Mouse (Mus musculus): ENCODE data around the gene Nepro. TPM values are rescaled to one million over a fixed set of nuclear protein-coding genes. Genes with fewer than 3 reads are reported as not detected.

The Nepro gene
- total RNA-seq (2015; ENCODE audit: low replicate concordance) (0.96 and 1.7 TPM in 2 replicates), total RNA-seq (2017; ENCODE audit: low replicate concordance) (2.4 and 4.6 TPM in 2 replicates)

DNA sequence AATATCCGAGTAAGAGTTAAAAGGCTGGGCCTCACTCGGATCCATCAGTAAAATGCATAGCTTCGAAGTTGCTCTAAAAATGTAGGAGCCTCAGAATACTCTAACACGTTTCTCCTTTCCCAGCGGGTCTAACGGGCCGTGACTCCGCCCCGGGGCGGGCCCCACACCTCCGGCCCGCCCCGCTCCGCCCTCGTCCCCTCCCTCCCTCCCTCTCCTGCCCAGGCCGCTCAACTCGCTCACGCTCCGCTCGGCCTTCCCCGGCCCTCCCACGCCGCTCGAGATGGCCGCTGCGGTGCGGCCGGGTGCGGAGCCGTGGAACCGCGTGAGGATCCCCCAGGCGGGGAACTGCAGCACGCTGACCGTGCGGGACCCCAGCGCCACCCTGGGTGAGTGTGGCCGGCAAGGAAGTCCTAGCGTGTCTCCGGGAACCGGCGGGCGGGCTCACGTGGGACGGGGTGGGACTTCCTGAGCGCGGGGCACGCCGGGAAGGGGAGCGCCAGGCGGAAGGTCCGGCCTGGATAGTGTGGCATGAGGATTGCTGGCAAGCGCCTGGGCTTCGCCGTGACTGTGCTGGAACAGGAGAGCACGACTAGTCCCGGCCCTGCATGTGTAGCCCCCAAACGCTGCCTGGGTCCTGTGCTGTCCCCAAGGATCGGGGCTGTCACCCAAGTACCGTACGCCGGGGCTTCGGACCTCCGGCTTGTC lies at the start of gene Nepro:
TSS of gene Nepro (plus strand) at position 219 of the 705 bp plus-strand sequence.
- ATAC-seq (replicated peaks; ENCODE audit: low FRiP score, poor library complexity, severe bottlenecking), result peak; percentile 95

DNA sequence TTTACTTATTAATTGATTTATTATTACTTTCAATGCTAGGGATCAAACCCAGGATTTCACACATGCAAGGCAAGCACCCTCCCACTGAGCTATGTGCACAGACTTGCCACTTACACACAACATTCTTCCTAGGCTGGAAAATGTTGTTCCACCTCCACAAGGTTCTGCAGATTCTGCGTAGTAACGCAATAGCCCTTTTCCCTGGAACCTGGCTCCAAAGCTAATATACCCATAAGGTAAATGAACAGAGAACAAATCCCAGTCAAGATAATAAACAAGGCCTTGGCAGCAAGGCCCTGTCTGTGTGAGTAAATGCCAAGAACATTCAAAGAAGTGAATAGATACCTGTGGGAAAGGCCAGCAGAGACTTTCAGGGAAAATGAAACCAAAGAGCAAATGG lies 47.7 kb upstream of the Nepro start:
- ATAC-seq (replicated peaks; ENCODE audit: low FRiP score, poor library complexity, severe bottlenecking), result no peak

DNA sequence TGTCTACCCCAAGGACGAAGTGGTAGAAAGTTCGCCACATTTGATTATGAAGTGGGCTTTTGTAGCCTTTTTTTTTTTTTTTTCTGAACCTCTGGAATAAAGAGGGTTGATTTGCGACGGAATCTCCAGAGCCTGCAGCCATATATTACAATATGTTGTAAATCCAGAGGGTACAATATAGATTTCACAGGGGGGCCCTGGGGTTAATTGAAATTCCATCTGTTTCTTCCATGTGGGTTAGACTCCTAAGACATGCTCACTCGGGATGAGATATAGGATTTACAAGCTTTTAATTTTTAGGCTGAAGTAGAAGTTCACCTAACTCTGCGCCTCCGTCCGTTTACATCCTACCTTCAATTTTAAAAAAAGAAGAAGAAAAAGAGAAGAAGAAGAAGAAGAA lies 45.0 kb upstream of the Nepro start:
- ATAC-seq (replicated peaks; ENCODE audit: low FRiP score, poor library complexity, severe bottlenecking), result no peak

DNA sequence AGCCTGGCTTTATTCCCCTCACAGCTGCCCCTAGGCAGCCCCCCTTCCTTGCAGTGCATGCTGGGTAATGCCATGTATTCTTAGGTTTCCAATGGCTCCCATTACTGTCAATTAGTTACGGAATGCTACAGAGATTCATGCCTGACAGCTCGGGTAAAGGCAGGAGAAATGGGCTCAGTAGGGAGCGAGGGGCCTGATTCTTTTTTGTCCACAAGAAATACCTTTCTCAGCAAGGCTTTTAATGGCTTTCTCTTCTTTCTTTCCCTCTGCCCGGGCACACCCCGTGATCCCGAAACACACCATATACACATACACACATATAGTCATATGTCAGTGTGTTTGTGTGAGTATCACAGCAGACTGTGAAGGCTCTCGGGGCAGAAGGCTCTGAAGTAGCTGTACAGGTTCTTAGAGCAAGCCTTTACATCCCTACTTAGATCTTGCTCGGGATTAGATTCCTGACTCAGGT lies 44.6 kb upstream of the Nepro start:
- ATAC-seq (replicated peaks; ENCODE audit: low FRiP score, poor library complexity, severe bottlenecking), result no peak

DNA sequence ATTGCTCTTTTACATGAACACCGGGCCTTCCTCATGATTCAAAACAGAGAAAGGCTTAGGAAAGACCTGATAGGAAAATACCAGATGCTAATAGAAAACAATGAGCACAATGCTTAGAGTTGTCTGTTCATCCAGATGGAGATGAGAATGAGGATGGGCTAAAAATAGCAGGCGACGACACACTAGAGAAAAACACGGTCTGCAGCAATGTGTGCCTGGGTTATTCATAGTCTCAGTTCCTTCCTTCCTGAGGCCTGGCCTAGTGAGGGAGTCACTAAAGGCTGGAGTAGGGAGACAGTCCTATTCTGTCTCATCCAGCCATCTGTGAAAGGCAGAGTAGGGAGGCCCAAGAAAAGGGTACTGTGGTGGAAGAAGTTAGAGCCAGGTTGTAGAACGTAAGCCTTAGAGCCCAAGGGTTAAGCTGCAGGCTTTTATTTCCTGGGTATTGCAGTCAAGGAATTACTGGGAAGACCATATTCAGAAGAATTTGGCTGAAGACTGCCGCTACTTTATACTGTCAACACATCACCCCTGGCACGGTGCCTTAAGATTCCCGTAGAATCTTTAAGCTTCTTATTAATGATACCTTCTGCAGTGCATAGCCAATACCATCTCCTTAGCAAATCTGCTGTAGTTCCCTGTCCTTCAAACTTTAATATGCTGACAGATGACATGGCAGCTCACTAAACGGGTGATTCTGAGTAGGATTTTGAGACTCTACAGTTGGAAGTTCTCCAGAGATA lies 43.2 kb upstream of the Nepro start:
- no peak for ATAC-seq (replicated peaks; ENCODE audit: low FRiP score, poor library complexity, severe bottlenecking)

DNA sequence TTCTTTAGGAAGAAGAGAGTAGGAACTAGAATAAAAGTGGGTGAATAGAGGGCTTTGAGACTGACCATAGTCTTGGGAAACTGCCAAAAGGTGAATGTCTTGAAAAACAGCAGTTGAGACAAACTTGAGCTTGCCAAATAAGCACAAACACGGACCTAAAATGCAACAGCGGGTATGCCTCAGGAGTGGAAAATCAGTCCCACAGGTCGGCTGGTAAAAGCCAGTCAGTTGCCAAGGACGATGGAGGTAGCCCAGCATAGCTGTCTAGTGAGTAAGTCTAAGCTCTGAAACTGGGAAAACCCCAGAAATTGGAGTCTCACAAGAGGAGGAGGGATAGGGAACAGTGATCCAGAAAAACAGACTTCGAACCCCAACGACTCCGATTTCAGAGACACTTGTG lies 39.5 kb upstream of the Nepro start:
- ATAC-seq (replicated peaks; ENCODE audit: low FRiP score, poor library complexity, severe bottlenecking), result no peak

DNA sequence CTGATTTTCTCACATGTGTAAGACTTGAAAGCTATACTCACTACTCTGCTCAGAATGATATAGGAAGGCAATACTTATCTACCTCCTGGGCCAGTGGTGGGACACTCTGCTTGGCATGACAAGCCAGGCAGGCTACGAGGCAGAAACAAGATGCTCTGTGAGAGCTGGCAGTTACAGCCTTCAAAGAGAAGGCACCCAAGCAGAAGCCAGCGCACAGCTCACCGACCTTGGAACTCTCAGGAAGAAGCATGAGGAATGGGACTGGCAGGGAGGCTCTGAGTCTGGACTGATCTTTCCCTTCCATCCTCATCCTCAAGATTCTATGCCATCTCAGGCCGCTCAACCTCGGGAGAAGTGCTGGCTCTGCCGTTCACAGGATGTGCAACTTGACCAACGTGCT lies 38.7 kb upstream of the Nepro start:
- no peak for ATAC-seq (replicated peaks; ENCODE audit: low FRiP score, poor library complexity, severe bottlenecking)

DNA sequence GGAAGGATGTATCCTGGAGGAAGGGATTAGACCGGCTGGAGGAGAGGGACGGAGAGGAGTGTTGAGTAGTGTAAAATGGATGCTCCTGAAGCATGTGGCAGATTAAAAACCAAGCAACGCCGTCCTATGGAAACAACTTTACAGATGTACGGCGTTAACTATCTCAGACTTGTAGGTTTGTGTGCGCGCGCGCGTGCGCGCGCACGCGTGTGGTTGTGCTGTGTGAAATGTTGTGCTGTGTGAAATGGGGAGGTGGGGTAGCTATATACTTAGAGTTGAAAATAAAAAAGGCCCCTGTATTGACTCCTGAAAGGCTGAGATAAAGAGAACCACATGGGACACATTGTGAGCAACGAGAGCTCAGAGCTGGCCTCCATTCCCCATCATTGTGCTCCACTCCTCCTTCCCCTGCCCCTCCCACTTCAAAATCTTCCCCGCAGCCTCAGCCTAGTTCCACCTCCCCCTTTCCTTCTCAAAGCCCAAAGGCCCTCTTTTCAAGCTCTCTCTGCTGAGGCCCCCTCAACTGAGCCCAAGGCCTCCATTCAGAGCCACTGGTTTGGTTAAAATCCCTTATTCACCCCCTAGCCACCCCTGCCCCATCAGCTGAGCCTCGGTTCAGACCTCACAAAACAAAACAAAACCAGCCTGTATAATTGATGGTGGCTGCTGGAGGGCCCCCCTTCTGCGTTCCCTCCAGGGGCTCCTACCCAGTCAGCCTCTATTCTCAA lies 36.9 kb upstream of the Nepro start:
- no peak for ATAC-seq (replicated peaks; ENCODE audit: low FRiP score, poor library complexity, severe bottlenecking)

DNA sequence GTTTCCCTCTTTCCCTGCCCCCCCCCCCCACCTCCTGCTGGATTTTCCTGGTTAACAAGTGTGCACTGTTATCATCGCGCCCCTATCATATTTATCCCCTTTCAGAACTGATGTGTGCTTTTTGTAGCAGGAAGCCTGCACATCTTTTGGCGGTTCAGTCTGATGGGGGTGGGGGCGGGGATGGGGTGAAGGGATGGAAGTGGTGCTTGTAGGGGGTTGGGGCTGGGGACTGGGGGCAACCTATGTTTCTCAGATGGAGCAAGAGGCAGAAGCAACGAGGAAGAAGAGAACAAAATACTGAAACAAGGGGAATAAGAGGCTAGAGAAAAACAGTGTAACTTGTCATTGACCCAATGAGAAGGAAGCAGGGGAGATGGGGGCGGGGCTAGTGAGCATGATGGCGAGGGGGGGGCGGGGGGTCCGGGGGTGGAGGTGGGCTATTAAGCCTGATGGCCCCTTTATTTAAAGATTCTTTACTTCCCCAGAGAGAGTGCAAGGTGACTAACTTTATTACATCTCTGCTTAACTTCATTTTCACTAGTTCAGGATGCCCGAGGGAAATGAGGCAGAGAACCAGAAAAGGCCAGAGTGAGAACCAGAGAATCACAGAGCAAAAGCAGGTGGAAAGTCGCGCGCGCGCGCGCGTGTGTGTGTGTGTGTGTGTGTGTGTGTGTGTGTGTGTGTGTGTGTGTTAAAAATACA lies 36.2 kb upstream of the Nepro start:
- no peak for ATAC-seq (replicated peaks; ENCODE audit: low FRiP score, poor library complexity, severe bottlenecking)

DNA sequence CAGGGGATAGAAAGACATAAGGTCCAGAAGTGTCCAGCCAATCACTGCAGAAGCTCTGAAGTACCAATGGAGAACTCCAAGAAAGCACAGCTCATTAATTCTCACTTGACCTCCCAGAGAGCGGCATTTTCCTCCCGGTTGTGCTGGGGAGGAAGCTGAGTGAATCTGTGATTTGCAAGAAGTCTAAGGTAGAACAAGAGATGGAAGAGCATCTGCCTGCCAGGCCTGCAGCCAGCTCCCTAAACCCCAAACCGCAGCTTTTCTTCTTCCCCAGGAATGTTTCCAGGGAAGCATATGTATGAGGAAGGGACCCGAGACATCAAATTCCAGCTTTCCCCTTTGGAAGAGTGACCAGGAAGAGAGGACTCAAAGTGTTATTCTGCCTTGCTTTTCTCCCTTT lies 35.6 kb upstream of the Nepro start:
- ATAC-seq (replicated peaks; ENCODE audit: low FRiP score, poor library complexity, severe bottlenecking), result no peak

DNA sequence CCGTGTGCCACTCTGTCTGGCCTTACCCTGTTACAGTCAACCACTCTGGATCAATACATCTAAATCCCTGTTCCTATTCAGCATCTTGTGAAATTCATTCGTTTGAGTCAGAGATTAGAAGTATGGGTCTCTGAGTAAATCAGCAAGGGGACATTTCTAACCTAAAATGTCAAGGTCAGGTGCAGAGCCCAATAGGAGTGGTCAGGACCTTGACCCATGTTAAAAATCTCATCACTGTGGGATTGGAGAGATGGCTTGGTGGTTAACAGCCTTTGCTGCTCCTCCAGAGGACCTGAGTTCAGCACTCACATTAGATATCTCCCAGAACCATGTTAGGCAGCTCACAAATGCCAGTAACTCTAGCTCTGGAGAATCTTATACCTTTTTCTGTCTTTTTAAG lies 33.6 kb upstream of the Nepro start:
- no peak for ATAC-seq (replicated peaks; ENCODE audit: low FRiP score, poor library complexity, severe bottlenecking)

DNA sequence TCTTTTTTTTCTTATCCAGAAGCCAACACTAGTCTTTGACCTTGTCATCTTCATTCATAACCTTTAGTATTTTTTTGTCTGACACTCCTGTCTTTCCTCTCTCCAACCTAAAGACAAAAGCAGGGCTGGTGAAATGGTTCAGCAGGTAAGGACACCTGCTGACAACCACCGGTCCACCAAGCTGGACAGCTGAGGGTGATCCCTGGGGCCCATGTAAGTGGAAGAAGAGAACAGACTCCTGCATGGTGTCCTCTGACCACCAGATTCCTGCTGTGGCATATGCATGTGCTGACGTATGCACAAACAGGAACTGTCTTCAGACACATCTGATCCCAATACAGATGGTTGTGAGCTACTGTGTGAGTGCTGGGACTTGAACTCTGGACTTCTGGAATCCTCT lies 33.0 kb upstream of the Nepro start:
- no peak for ATAC-seq (replicated peaks; ENCODE audit: low FRiP score, poor library complexity, severe bottlenecking)

DNA sequence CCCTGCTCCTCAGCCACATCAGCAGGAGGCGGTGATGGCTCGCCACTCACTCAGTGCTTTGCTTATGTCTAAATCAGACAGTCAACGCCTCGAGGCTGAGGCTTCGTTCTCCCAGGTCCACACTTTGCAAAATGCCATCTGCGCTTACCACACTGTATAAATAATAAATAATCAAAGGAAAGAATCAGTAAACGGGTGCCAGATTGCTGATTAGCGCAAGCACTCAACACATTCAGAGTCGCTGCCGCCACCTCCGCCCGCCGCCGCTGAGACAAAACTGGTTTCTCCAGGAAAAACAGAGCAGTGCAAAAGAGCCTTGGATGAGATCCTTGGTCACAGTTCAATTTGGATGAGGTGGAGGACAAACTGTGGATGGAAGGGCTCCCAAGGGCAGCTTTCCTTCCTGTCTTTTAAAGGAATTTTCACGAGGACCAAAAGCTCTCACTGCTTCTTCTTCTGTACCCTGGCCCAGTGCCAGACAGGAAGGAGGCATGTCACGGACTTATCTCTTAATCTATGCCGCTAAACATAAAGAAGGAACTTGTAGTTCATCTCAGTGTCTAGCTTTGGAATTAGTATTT lies 32.5 kb upstream of the Nepro start:
- ATAC-seq (replicated peaks; ENCODE audit: low FRiP score, poor library complexity, severe bottlenecking), result no peak

DNA sequence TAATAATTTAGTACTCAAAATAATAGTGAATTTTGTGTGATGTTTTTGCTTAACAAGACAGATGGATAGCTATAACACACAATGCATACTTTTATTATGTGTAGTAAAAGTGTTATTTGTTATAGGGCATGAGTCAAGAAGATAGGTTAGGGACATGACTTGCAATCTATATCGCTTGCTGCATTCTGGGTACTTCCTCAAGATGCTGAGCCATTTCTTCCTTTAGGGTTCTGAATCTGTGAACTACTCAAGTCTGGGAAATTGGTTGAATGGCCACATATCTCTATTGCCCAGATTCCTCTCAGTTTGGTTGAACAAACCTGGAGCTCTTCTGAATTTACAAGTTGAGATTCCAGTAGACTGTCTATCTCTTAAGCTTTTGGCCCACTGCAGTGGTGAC lies 31.6 kb upstream of the Nepro start:
- no peak for ATAC-seq (replicated peaks; ENCODE audit: low FRiP score, poor library complexity, severe bottlenecking)

DNA sequence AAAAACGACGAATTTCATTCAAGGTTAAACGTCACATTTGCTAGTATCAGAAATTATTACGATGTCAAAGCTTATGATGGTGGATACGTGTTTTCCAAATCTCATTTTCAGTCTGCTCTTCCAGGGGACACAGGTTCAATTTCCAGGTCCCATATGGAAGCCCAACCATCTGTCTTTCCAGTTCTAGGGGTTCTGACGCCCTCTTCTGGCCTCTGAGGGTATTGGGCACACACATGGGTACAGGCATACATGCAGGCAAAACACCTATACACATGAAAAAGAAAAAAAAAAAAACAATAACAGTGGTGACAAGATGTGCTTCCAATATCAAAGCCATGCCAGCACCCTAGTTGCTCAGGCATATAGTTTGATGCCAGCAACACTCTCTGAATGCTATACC lies 30.4 kb upstream of the Nepro start:
- ATAC-seq (replicated peaks; ENCODE audit: low FRiP score, poor library complexity, severe bottlenecking), result no peak

DNA sequence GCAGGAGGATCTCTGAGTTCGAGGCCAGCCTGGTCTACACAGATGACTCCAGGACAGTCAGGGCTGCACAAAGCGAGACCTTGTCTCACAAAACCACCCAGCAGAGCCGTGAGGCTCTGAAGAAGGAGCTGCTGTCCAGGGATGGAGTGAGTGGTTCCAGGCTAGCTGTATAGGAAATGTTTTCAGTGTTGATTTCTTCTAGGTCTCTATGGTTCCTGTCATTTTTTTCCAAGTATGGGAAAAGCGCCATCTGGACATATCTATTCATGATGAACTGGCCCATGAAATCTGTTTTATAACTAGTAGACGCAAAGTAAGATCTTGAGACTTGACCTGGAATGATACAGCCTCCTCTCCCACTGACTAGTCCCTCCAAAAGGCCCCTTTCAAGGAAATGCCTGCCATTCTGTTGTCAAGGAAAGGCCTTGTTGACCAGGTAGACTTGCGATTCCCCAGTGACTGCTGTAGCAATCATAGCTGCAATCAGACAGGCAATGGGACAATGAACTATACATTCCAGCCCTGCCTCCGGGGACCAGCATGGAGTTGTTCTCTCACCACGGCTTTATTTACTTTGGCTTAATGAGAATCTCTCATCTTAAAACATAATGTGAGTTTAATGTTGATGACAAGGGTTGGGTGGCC lies 28.8 kb upstream of the Nepro start:
- ATAC-seq (replicated peaks; ENCODE audit: low FRiP score, poor library complexity, severe bottlenecking), result no peak

DNA sequence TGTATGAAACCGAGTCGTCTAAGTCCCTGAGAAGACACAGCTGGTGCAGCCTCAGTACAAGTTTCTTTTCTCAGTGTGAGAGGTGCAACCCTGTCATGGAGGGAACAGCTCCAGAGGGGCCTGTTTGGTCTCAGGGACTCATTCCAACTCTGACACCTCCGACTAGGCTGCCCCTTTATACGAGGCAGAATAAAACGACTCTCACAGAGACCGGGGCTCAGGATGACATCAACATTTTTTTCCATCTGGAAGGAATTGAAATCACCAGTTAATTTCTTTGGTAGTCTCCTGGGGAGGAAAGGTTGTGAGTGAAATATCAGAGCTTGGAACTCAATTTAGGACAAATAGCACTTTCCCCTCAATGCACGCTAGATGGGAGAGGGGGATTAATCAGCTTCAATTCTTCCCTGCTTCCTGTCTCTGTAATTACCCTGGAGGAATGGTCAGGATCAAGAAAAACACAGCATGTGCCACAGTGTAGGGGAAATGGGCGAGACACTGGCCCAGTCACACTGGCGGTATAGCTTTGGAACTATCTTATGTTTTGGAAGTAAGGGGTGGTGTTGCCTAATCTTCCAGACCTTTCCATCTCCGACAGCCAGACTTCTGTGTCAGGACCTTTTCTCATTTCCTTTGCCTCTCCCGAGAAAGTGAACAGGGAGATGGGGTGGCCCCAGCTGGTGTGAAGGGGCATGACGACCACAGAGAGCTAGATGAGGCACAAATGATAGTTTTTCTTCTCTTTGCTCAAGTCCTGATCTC lies 28.1 kb upstream of the Nepro start:
- no peak for ATAC-seq (replicated peaks; ENCODE audit: low FRiP score, poor library complexity, severe bottlenecking)

DNA sequence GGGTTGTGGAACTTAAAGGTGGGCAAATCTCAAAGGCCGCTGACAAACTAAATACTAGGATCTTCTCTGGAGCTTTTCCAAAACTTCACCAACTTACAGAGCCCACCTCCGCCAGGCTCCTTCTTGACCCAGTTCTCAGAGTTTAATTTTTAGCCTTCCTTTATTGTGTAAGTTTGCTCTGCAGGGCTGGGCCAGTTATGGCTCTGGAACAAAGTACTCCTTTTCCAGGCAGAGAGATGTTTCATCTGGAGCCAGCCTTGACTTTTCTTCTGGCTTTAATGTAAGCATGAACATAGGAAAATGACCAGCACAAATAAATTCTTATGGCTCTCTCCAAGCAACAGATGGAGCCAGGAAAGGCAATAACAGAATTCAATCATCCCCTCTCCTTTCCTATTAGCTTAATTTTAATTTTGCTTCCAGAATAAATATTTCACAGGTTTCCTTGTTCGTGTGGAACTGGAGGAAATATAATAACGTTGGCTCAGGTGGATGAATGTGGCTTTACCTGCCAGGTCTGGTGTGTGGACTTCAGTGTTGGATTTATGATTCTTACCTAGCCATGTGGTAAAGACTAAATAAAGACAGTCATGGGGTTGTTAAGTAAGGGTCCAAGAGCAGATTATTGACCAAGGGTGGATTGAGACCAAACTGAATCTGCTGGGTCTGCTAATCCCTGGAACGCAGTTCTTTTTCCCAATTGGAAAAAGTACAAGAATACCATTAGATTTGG lies 26.5 kb upstream of the Nepro start:
- no peak for ATAC-seq (replicated peaks; ENCODE audit: low FRiP score, poor library complexity, severe bottlenecking)
